Mouse (Mus musculus) erythroblast, embryonic 14.5 days (primary cell): ENCODE results near the gene Gm21976.

Experiments used
- GATA1 ChIP-seq: IDR thresholded peaks from 2 replicates; pipeline ENCODE4 v1.6.1; 2012; ENCODE audit warnings: low read length, inconsistent platforms, mixed read lengths
- TAL1 ChIP-seq: IDR thresholded peaks from 3 replicates; pipeline ENCODE4 v1.6.1; 2012; ENCODE audit warnings: low read length, inconsistent platforms, mixed read lengths

- TF ChIP-seq TAL1 (no peak), GATA1 (no peak)
Observed at GRCm38 (mm10) chr13:98275646-98276045, 4.0 kb upstream of the Gm21976 start.
